Mouse (Mus musculus): ENCODE results near the gene Pih1d3. TPM values are rescaled to one million over a fixed set of nuclear protein-coding genes. Genes with fewer than 3 reads are reported as not detected.
A peak's percentile ranks its signal among the peaks of the same experiment; 100 is the strongest.

Pih1d3 gene
- polyA plus RNA-seq (2016; fragmentation: Nextera tagmentation; extraction: Ambion mirVana), result not detected in 2 replicates

DNA sequence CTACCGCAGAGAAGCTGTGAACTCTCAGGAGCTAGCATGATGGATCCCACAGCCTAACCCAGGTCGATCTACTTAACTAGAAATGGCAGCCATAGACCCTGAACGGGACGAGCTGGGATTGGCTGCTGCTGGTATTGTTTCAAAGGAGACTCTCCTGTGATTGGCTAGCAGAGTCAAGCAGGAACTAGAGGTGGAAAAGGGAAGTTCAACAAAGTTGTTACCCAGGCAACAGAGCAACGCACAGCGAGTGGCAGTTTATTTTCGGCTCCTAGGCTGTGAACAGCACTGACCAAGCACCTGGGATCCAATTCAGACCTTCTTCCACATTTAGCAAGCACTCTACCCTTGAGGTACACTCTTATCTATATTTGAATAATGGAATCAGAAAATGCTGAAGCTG, at the start of gene Pih1d3, which contains the start of gene 4931428L18Rik:
Pih1d3 (plus strand) TSS at position 275 of the 400 bp plus-strand sequence.
4931428L18Rik (minus strand) TSS at position 121 of the 400 bp plus-strand sequence.
- Histone ChIP-seq H3K27ac (no peak within 1 kb of the TSS), H3K9me3 (no peaks in the 10 kb centered on the region), H3K4me3 (replicated peaks) (no peak within 1 kb of the TSS), H3K4me2 (no peak within 1 kb of the TSS), H3K36me3 (replicated peaks) (no peaks in the 10 kb centered on the region), H3K4me1 (no peaks in the 10 kb centered on the region), H3K27me3 (0 out of 2 replicates have a peak, but pooled peaks cover 3% of the 10 kb centered on the region), H3K9ac (no peak within 1 kb of the TSS)
- 89% methylated on average over 7 of the region's 7 CpGs for WGBS
- no peak for ATAC-seq (ENCODE audit: low FRiP score)

DNA sequence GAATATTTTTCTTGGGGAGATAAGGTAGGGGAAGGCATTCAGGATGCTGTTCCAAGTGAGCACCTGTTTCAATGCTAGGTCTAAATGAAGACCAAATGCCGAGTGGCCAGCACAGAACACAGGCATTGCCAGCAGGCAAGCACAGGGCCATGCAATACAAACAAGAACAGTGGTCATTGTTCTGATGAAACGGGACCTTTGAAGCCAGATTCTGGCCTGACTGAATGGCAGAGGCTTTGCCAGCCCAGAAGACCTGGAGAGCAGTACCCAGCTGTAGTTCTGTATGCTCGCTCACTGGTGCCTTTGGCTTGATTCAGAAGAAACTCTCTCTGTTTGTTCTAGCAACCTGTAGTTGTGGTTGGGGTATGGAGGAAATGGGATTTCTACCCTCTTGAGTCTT, 47.2 kb upstream of the Pih1d3 start:
- Histone ChIP-seq H3K27ac (no peak overlapping the region), H3K36me3 (replicated peaks) (no peaks in the 10 kb centered on the region), H3K27me3 (no peaks in the 10 kb centered on the region), H3K9ac (no peak overlapping the region), H3K4me3 (replicated peaks) (no peak overlapping the region), H3K4me1 (no peaks in the 10 kb centered on the region), H3K4me2 (no peak overlapping the region), H3K9me3 (no peaks in the 10 kb centered on the region)
- WGBS, result 69% methylated on average over 3 of the region's 3 CpGs
- no peak for ATAC-seq (ENCODE audit: low FRiP score)

DNA sequence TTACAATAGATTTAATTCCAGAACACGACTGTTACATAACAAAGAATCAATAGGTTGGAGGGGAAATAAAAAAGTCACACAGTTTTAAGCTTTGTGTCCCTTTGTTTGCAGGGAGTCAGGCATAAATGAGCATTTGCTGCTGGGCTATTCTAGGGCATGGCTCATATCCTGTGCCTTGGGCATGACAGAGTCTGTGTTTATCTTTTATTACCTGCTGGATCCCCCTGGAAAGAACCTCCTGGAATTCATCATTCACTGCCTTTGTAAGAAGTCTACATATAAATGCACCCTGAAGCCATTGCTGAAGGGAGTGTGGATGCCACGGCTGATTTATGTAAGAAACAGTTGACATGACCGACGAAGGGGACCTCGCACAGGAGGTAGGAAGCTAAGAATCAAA, 46.5 kb upstream of the Pih1d3 start, which contains the start of gene Lgsn:
Lgsn (plus strand) TSS at position 301 of the 400 bp plus-strand sequence.
- Histone ChIP-seq H3K27me3 (no peaks in the 10 kb centered on the region), H3K9me3 (no peaks in the 10 kb centered on the region), H3K36me3 (replicated peaks) (no peaks in the 10 kb centered on the region), H3K4me1 (no peaks in the 10 kb centered on the region), H3K4me2 (no peak within 1 kb of the TSS), H3K9ac (no peak within 1 kb of the TSS), H3K27ac (no peak within 1 kb of the TSS), H3K4me3 (replicated peaks) (no peak within 1 kb of the TSS)
- no peak for ATAC-seq (ENCODE audit: low FRiP score)
- 77% methylated on average over 5 of the region's 5 CpGs for WGBS

DNA sequence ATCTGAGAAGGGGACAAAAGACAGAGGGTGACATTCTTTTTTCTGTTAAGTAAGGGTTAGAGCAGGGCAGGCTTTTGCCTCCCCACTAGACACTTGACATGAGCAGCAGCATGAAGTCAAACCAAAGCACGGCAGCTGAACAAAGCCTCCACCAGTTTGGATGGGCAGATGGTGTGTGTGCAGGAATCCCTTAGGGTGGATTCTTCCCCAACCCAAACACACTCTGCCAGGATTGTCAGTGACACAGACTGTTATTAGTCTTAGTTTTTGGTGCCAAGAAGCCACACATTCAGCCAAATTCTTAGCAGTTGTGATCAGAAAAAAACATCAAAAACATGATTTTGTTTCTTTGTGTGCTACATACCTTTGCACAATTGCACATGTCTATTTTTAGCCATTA, 44.4 kb upstream of the Pih1d3 start:
- Histone ChIP-seq H3K36me3 (replicated peaks) (no peaks in the 10 kb centered on the region), H3K4me2 (no peak overlapping the region), H3K27ac (no peak overlapping the region), H3K9ac (no peak overlapping the region), H3K4me3 (replicated peaks) (no peak overlapping the region), H3K4me1 (no peaks in the 10 kb centered on the region), H3K27me3 (no peaks in the 10 kb centered on the region), H3K9me3 (no peaks in the 10 kb centered on the region)
- WGBS, result 71% methylated on average over 1 of the region's 1 CpGs
- no peak for ATAC-seq (ENCODE audit: low FRiP score)

DNA sequence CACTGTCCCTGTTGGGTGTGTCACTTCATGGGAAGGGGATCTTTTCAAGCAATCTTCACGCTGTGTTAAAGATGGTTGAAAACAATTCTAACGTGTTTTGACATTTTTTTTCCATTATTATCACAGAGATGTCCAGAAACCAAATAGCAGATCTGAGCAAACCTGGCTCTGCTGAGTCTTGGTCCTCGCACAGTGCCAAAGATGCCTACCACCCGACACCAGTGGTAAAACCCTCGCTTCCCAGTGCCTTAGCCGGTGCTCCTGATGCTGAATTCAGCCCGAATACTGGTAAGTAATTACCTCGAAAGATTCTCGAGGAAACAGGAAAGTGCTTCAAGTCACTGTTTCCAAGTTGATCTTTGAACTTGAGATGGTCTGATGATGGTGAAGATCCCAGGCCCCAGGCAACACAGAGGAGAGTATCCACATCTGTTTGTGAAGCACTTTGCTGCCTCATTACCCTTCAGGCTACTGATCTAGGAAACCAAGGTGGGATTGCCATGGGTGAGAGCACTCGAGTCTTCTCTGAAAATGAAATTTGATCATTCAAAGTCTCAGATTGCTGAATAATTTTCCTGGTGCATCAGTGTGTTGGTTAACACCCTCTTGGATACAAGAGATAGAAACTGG, 32.3 kb upstream of the Pih1d3 start:
- no peaks in the 10 kb centered on the region for H3K9me3 ChIP-seq
- H3K9ac ChIP-seq, result no peak overlapping the region
- no peak overlapping the region for H3K27ac ChIP-seq
- no peak overlapping the region for H3K4me3 ChIP-seq (replicated peaks)
- no peak for ATAC-seq (ENCODE audit: low FRiP score)
- no peaks in the 10 kb centered on the region for H3K36me3 ChIP-seq (replicated peaks)
- H3K27me3 ChIP-seq, result no peaks in the 10 kb centered on the region
- H3K4me1 ChIP-seq, result no peaks in the 10 kb centered on the region
- WGBS, result 81% methylated on average over 10 of the region's 10 CpGs
- H3K4me2 ChIP-seq, result no peak overlapping the region

DNA sequence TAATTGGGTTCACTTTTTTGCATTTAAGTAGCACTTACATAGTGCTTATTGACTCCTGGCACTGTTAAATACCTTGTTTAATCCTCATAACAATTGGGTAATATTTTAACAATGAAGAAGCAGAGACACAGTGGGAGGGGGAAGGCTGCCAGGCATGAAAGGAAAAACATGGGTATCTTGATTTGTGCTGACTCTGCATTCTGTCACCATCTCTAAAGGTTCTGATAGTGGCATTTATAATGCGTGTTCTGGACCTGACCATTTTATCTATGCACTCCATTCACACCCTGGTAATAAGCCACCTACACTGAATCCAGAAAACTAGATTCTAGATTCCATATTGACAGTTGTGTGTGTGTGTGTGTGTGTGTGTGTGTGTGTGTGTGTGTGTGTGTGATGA, 27.0 kb upstream of the Pih1d3 start:
- Histone ChIP-seq H3K36me3 (replicated peaks) (no peaks in the 10 kb centered on the region), H3K4me1 (no peaks in the 10 kb centered on the region), H3K9me3 (no peaks in the 10 kb centered on the region), H3K9ac (no peak overlapping the region), H3K4me2 (no peak overlapping the region), H3K4me3 (replicated peaks) (no peak overlapping the region), H3K27me3 (no peaks in the 10 kb centered on the region), H3K27ac (no peak overlapping the region)
- ATAC-seq (ENCODE audit: low FRiP score), result no peak
- WGBS, result 79% methylated on average over 1 of the region's 1 CpGs

DNA sequence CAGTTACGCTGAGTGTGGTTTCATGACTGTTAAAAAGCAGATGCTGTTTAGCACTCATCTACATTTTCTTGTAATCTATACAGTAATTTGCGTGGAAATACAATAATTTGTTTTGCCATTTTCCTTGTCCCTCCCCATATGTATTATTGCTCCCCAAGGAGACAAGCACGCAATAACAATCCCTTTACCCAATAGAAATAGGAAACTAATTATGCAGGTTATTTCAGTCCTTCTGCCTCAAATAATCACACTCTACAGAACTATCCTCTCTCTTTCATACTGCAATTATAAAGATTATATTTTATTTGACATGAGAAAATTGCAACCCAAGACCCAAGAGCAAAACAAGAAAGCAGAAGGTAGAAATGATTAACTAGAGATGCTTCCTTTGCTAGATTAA, 25.7 kb upstream of the Pih1d3 start:
- H3K4me3 ChIP-seq (replicated peaks), result no peak overlapping the region
- no peak for ATAC-seq (ENCODE audit: low FRiP score)
- no peak overlapping the region for H3K9ac ChIP-seq
- WGBS, result 91% methylated on average over 3 of the region's 3 CpGs
- no peaks in the 10 kb centered on the region for H3K36me3 ChIP-seq (replicated peaks)
- no peak overlapping the region for H3K27ac ChIP-seq
- H3K27me3 ChIP-seq, result no peaks in the 10 kb centered on the region
- no peak overlapping the region for H3K4me2 ChIP-seq
- no peaks in the 10 kb centered on the region for H3K4me1 ChIP-seq
- H3K9me3 ChIP-seq, result no peaks in the 10 kb centered on the region

DNA sequence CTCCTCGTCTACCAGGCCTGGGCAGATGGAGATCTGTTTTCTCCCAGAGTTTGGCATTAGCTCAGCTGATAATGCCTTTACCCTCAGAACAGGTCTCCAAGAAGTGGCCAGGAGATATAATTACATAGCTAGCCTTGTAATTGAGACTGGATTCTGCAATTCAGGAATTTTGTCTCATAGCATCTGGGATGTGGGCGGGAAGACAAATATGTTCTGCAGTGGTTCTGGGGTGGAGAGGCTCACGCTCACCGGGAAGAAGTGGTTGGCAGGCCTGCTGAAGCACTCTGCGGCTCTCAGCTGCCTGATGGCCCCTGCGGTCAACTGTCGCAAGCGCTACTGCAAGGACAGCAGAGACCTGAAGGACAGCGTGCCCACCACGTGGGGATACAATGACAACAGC, 18.9 kb upstream of the Pih1d3 start:
- H3K4me3 ChIP-seq (replicated peaks), result no peak overlapping the region
- no peaks in the 10 kb centered on the region for H3K9me3 ChIP-seq
- no peak overlapping the region for H3K27ac ChIP-seq
- H3K36me3 ChIP-seq (replicated peaks), result no peaks in the 10 kb centered on the region
- WGBS, result 91% methylated on average over 10 of the region's 10 CpGs
- H3K4me2 ChIP-seq, result no peak overlapping the region
- ATAC-seq (ENCODE audit: low FRiP score), result no peak
- H3K27me3 ChIP-seq, result no peaks in the 10 kb centered on the region
- no peak overlapping the region for H3K9ac ChIP-seq
- no peaks in the 10 kb centered on the region for H3K4me1 ChIP-seq

DNA sequence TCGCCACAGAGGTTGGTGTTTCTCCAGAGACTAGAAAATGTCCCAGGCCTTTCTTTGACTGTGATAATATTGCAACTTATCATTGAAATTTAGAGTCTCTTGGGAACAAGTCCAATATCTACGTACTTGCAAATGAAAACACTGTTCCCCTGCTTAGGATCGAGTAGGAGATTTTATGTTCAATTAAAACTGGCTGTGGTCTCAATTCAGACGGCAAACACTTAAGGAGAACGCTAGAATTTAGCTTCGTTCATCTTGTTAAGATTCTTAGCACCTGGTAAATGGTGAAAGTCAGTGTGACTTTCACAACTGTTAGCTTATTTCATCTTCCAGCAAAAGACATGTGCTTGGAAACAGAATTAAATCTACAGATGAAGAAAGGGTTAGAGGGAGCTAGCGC, 17.3 kb upstream of the Pih1d3 start:
- Histone ChIP-seq H3K36me3 (replicated peaks) (no peaks in the 10 kb centered on the region), H3K4me2 (no peak overlapping the region), H3K4me1 (no peaks in the 10 kb centered on the region), H3K27me3 (no peaks in the 10 kb centered on the region), H3K27ac (no peak overlapping the region), H3K9ac (no peak overlapping the region), H3K4me3 (replicated peaks) (no peak overlapping the region), H3K9me3 (no peaks in the 10 kb centered on the region)
- no peak for ATAC-seq (ENCODE audit: low FRiP score)
- 79% methylated on average over 7 of the region's 7 CpGs for WGBS

DNA sequence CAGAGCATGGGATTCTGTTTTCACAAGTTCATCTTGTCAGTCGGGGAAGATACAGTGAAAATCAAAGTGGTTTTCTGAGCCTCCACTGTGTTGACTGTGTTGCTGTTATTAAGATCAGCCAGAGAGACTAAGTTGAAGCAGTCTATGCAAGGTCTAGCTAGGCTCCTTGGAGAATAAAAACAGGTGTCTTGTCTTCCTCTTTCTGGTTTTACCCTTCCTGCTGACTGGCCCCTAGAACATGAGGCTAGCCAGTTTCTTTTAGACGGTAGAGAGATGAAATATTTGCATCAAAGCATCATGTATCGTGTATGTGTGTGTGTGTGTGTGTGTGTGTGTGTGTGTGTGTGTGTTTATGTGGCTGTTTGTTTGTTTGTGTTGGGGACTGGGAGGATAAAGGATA, 16.9 kb upstream of the Pih1d3 start:
- Histone ChIP-seq H3K4me1 (no peaks in the 10 kb centered on the region), H3K9me3 (no peaks in the 10 kb centered on the region), H3K9ac (no peak overlapping the region), H3K4me3 (replicated peaks) (no peak overlapping the region), H3K27me3 (no peaks in the 10 kb centered on the region), H3K36me3 (replicated peaks) (no peaks in the 10 kb centered on the region), H3K27ac (no peak overlapping the region), H3K4me2 (no peak overlapping the region)
- WGBS, result 73% methylated on average over 3 of the region's 3 CpGs
- ATAC-seq (ENCODE audit: low FRiP score), result no peak

DNA sequence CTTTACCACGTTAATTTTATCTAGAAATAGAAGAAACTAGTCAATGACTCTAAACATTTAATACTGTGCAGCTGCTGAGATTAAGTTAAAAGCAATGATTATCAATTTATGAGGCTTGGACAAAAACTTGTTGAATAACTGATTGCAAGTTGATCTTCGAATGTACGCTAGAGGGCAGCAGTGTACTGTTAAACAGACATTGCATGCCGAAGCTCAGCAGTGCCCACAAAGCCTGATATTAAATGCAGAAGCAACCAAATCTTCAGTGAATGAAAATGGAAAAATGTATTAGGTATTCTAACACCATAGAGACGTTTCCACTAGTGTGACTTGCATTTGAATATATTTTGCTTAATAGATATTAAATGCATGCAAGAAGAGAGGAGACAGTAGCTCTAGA, 12.5 kb upstream of the Pih1d3 start:
- ATAC-seq (ENCODE audit: low FRiP score), result peak; percentile 61; the same call in 1 of the 2 replicates
- no peak overlapping the region for H3K4me3 ChIP-seq (replicated peaks)

DNA sequence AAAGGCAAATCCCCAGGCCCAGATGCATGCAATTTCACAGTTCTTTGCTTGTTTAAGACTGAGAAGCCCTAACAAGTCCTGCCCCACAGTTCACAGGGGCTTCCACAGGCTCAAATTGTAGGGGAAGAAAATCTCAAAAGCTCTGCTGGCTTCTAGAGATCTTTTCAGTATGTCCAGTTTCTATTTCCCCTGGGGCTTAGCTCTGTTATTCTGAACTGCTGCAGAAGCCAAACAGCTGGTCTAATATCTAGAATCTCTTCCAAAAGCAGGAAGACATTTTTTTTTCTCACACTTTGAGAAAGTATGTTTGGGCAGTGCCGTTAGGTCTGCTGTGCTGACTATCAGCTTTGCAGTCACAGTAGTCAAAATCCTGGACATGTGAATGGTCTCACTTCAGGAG, 7.8 kb upstream of the Pih1d3 start:
- no peak for ATAC-seq (ENCODE audit: low FRiP score)
- H3K4me2 ChIP-seq, result no peak overlapping the region
- 89% methylated on average over 1 of the region's 1 CpGs for WGBS
- no peak overlapping the region for H3K4me3 ChIP-seq (replicated peaks)
- no peaks in the 10 kb centered on the region for H3K36me3 ChIP-seq (replicated peaks)
- no peaks in the 10 kb centered on the region for H3K27me3 ChIP-seq
- no peaks in the 10 kb centered on the region for H3K4me1 ChIP-seq
- H3K9ac ChIP-seq, result no peak overlapping the region
- no peak overlapping the region for H3K27ac ChIP-seq
- no peaks in the 10 kb centered on the region for H3K9me3 ChIP-seq

More for the DNA sequence above, 12.5 kb upstream of the Pih1d3 start:
- WGBS, result 1% methylated on average over 5 of the region's 5 CpGs
- Histone ChIP-seq H3K4me1 (no peaks in the 10 kb centered on the region), H3K9ac (no peak overlapping the region), H3K27me3 (no peaks in the 10 kb centered on the region), H3K4me2 (no peak overlapping the region), H3K36me3 (replicated peaks) (no peaks in the 10 kb centered on the region), H3K9me3 (no peaks in the 10 kb centered on the region), H3K27ac (no peak overlapping the region)

DNA sequence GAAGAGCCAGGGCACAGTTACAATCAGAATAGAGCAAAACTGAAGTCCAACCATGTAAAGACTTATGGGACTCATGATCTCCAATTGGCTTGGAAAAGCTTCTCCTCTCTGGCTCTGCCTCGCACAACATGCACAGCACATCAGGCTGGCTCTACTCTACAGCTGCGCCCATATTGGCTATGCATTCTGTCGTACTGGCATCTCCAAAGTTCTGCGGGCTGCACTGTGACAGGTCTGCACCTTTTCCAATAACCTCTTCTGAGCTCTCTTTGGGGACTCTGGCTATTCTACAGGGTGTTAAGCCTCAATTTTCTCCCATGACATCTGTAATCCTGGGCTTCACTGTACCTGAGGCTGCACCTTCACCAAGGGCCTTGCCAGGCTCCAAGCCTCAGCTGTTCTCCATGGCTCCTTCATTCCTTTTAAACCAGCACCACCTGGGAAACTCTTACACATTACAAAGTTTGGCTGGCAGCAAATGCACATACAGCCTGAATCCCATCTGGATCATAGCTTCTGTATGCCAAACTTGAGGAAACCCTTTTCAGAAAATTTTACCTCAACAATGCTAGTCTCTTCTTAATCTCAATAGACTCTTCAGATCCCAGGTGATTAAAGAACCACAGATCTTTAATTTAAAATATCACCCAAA, 1.9 kb upstream of the Pih1d3 start:
- H3K9me3 ChIP-seq, result no peaks in the 10 kb centered on the region
- H3K9ac ChIP-seq, result no peak overlapping the region
- H3K27ac ChIP-seq, result no peak overlapping the region
- H3K4me3 ChIP-seq (replicated peaks), result no peak overlapping the region
- no peak overlapping the region for H3K4me2 ChIP-seq
- H3K36me3 ChIP-seq (replicated peaks), result no peaks in the 10 kb centered on the region
- WGBS, result 93% methylated on average over 4 of the region's 4 CpGs
- ATAC-seq (ENCODE audit: low FRiP score), result no peak
- H3K4me1 ChIP-seq, result no peaks in the 10 kb centered on the region
- no peaks in the 10 kb centered on the region for H3K27me3 ChIP-seq
